Mouse (Mus musculus) right cerebral cortex, postnatal 14 days (tissue): ENCODE results near the gene Sf3b1.
"Not testable (repeated sequence)": the region's sequence is repeated elsewhere in the genome, so short reads cannot be mapped to it uniquely, and the experiment has no call there.

Source experiments
- DNase-seq: peaks from one replicate; pipeline ENCODE4 v3.0.0; 2022

The Sf3b1 gene

GRCm38 (mm10) chr1:55027253-55027801, at the start of gene Sf3b1:
Sf3b1 (minus strand) TSS chr1:55027481.
- peak; percentile 94 for DNase-seq

DNA sequence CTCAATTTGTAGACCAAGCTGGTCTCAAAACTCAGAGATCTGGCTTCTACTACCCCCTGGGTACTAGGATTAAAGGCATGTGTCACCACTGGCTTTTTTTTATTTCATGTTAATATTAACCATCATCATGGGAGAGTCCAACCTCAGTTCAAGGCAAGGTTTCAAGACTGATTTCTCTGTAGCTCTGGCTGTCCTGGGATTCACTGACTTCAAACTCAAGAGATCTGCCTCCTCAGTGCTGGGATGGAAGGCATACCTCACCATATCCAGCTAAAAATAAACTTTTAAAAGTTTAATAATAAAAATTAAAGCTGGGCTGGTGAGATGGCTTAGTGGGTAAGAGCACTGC, 49.1 kb upstream of the Sf3b1 start:
- no peak for DNase-seq

DNA sequence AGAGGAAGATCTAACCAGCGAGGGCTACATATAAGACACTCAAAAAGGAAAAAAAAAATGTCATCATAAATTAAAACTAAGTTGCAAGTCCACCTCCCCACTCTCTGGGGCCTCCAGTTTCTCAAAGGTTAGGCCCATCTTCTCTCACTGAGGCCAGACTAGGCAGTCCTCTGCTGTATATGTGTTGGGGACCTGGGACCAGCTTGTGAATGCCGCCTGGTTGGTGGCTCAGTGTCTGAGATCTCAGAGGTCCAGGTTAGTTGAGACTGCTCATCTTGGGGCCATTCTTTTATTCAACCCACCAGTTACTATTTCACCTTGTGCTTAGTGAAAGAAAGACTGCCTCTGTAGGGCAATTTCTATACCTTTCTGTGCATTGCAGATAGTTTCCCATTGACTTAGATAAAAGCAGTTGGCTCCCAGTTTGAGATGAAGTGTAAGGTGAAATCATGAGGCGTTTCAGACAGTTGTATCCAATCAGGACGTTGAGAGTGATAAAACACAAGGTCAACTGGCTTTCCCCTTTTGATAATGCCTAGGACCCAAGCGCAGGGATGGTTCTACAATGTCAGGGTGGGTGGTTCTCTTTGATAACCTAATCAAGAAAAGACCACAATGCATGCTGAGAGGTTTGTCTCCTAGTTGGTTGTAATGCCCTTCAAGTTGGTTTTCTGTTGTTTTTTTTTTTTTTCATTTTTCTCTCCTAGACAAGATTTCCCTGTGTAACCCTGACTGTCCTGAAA, 48.5 kb upstream of the Sf3b1 start:
- DNase-seq = no peak

DNA sequence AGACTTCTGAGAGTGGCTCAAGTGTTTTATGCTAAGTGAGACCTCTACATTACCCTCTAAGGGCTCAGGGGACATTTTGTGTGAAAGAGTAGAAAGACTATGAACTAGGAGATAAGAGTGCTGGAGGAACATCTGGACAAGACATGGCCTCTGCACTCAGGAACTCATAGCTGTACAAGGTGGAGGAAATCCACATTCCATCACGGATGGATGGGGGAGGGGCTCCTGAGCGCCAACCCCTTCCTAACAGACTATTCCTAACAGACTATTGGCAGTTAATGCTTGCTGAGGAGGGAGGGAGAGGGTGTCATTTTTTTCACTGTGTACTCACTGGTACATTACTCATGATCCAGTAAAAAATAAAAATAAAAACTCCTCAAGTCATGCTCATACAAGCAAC, 47.5 kb upstream of the Sf3b1 start:
- no peak for DNase-seq

DNA sequence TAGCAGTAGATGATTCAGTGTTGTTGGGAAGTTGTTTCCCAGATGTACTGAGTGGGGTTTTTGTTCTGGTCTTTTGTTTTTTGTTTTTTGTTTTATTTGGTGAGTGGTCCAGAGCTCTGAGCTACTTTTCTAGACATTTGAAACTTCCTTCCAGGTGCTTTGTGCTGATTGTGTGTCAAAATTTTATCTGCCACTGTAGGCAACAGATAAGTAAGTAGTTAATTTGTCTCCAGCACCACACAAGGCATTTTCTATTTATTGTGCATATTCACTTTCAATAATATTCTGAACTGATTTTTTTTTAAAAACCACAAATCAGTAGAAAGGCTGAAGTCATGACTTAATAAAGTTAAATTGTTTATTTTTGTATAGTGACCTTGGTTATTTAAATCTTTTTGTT, 45.0 kb upstream of the Sf3b1 start:
- DNase-seq = not testable (repeated sequence)

GRCm38 (mm10) chr1:55061772-55062171, 34.5 kb upstream of the Sf3b1 start:
- no peak for DNase-seq

GRCm38 (mm10) chr1:55061099-55061498, 33.8 kb upstream of the Sf3b1 start:
- DNase-seq = no peak

GRCm38 (mm10) chr1:55058383-55058782, 31.1 kb upstream of the Sf3b1 start:
- not testable (repeated sequence) for DNase-seq

- DNase-seq = no peak
Measured at GRCm38 (mm10) chr1:55055322-55056115, 28.2 kb upstream of the Sf3b1 start.

GRCm38 (mm10) chr1:55053596-55053995, 26.3 kb upstream of the Sf3b1 start:
- no peak for DNase-seq

DNA sequence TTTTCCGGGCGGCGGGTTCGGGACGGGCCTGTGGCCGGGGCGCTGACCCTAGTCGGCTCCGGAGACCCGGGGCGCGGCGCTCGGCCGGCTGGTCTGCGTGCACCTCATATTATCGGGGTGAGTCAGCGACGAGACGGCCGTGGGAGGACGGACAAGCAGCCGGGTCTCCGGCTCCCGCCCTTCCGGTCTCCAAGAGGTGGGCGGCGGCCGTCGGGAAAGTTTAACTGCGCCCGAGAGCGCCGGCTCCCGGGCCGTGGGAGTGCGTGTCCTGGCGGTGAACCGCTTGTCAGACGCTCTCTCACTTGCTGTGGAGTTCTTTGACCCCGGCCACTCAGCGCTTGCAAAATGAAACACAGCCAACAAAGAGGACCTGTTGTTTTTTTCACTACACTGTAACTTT, 25.7 kb upstream of the Sf3b1 start:
- peak; percentile 65 for DNase-seq

DNA sequence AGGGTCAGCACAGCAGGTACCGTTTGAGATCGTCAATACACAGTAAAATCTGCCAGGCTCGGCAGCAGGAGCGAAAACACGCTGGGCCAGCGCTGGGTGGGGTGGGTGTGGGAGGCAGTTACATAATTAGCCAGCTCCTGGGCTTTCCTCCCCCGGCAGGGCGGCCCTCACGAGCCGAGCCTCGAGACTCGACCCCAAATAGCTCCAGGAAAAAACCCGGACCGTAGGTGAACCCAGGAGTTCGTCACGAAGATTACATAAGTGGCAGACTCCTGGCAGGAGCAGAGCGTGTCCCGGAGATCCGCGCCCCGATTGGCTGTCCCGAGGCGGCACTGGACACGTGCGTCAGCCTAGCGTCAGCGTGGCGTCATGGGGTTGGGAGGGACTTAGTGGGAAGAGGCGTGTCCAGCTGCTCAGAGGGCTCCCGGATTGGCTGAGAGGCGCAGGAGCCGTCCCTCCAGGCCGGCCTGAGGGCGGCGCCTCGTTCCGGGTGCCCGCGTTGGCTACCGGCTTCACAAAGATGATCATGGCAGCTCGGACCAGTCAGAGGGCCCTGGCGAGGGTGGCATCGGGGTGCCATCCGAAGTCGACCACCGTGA, 25.2 kb upstream of the Sf3b1 start, which contains the start of gene Coq10b:
TSS of gene Coq10b (plus strand) at position 416 of the 599 bp plus-strand sequence.
- DNase-seq = peak; percentile 98

- DNase-seq = no peak
Measured at GRCm38 (mm10) chr1:55051671-55052070, 24.4 kb upstream of the Sf3b1 start.

DNA sequence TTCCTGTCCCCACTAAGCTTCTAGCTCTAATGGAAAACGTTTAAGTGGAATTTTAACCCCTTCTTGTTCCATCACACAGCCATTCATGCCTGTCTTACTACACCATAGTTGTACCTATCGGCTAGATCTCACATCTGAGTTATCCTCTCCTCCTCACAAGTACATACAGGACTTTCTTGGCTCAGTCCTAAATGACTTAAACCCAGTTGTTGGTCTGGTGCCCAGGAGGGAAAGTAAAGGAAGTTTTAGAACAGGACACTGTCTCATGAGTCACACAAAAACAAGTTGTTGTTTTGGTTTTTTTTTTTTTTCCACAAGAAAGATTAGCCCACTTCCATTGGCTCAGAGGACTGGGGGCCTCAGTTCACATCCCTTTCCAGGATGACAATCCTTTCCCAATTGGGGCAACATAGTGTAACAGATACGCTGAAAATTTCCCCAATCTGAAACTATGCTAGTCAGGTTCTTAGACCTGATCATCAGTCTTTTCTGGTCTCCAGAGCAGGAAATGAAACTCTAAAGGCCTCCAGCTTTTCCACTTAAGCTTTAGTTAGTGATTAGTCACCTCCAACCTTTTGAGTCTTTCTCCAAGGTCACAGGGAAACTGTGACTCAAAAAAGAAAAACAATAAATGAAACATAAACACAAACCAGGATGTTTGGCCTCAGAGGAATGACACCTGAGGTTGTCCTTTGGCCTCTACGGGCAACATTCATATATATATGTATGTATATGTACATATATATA, 21.7 kb upstream of the Sf3b1 start:
- no peak for DNase-seq

- no peak for DNase-seq
Measured at GRCm38 (mm10) chr1:55043164-55043563, 15.9 kb upstream of the Sf3b1 start.

- DNase-seq = no peak
Measured at GRCm38 (mm10) chr1:55042246-55042645, 15.0 kb upstream of the Sf3b1 start.

GRCm38 (mm10) chr1:55041691-55042090, 14.4 kb upstream of the Sf3b1 start:
- DNase-seq = no peak

DNA sequence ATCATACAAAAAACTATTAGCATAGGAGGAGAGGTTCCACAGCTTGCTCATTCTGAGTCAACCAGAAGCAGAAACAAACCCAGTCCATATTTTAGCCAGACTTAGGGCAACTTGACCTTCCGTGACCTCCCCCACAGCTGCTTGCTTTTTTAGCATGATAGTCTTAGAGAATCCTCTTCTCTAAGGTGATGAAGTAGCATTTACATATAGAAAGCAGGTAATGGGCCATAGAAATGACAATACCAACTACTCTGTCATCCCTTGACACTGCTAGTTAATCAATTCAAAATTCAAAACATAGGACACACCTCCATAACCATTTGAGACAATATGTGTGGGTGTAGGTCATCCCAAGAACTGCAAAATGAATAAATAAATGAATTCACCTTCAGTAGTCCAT, 12.7 kb upstream of the Sf3b1 start:
- DNase-seq = no peak

GRCm38 (mm10) chr1:55031026-55031779, 3.9 kb upstream of the Sf3b1 start:
- DNase-seq = no peak

GRCm38 (mm10) chr1:55029446-55029845, 2.2 kb upstream of the Sf3b1 start:
- DNase-seq = no peak

DNA sequence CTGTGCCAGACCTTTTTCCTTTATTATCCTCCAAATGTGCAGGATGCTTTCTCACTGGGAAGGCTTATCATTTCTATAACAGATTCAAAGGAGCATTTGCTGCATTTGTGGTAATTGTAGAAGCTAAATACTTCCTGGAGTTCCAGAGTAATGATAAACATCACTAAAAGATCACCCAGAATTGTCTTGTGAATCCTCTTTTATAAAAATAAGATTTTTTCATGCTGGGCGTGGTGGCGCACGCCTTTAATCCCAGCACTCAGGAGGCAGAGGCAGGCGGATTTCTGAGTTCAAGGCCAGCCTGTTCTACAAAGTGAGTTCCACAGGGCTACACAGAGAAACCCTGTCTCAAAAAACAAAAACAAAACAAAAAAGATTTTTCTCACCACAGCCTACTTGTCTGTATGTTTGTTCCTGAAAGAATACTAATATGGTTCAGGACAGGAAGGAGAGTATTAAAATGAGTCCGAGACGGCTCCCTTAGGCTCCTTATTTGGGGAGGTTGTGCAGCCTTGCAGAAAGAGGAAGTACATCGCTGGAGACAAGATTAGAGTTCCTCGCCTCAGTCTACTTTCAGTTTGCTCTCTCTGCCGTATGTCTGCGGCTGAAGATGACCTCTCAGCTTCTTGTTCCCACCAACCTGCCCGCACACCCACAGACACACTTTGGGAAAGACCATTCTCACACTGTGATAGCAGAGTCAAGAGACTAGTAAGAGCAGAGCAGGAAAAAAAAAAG, 1.4 kb upstream of the Sf3b1 start:
- no peak for DNase-seq
